Mouse (Mus musculus) spleen, adult 2 months (tissue): ENCODE measurements around the gene Elovl7. TPM values are rescaled to one million over a fixed set of nuclear protein-coding genes. Genes with fewer than 3 reads are reported as not detected.

Experiments used
- DNase-seq, 2 experiments: peaks; one replicate each; pipeline versions ENCODE4 v3.0.0 to v3.0.0-alpha.2; 2012 to 2021; ENCODE audit warnings: low spot score in 2 of 2, low read depth in 1 of 2
- H3K27ac ChIP-seq: fragments of 200-500 bp; 2 replicates; pipeline ENCODE4 v1.5.1; 2012; ENCODE audit warnings: low read length, inconsistent platforms; ENCODE audit not compliant: insufficient read depth
- H3K27me3 ChIP-seq: fragments of 200-500 bp; 2 replicates; pipeline ENCODE4 v1.6.1; 2012; ENCODE audit warnings: mild to moderate bottlenecking, moderate library complexity, low read length, inconsistent platforms; ENCODE audit not compliant: control insufficient read depth, insufficient read depth
- H3K36me3 ChIP-seq: fragments of 200-500 bp; 2 replicates; pipeline ENCODE4 v1.6.1; 2012; ENCODE audit warnings: mild to moderate bottlenecking, low read length, inconsistent platforms; ENCODE audit not compliant: control insufficient read depth, insufficient read depth
- H3K4me1 ChIP-seq: fragments of 200-500 bp; 2 replicates; pipeline ENCODE4 v1.6.1; 2011; ENCODE audit warnings: inconsistent platforms; ENCODE audit not compliant: control insufficient read depth, insufficient read depth, insufficient read length
- H3K4me3 ChIP-seq: fragments of 200-500 bp; 2 replicates; pipeline ENCODE4 v1.5.1; 2011; ENCODE audit warnings: mild to moderate bottlenecking, inconsistent platforms; ENCODE audit not compliant: insufficient read depth, insufficient read length; ENCODE audit errors: extremely low read depth
- CTCF ChIP-seq: fragments of 200-500 bp; IDR thresholded peaks from 2 replicates; pipeline ENCODE4 v1.5.1; 2011; ENCODE audit warnings: mild to moderate bottlenecking, inconsistent platforms; ENCODE audit not compliant: insufficient read depth, insufficient read length, insufficient replicate concordance; ENCODE audit errors: extremely low read depth
- POLR2A ChIP-seq: fragments of 200-500 bp; IDR thresholded peaks from 2 replicates; pipeline ENCODE4 v1.6.1; 2011; ENCODE audit warnings: low read depth, low read length, inconsistent platforms
- WGBS: fragments of 180-500 bp; shearing (Covaris S2); methylation state at CpG from one replicate; pipeline ENCODE4 v1.1.7; 2018; 5-methylcytosine and 5-hydroxymethylcytosine counted together
- polyA plus RNA-seq: library from polyadenylated mRNA; depleted of rRNA; stranded (reverse); fragments of >200 nt; gene quantifications from 2 replicates; pipeline ENCODE4 v1.2.3, GENCODE M21; 2012

Gene Elovl7
- polyA plus RNA-seq, 1 experiment, result 0.37 TPM

GRCm38 (mm10) chr13:108265394-108265793 lies 51.2 kb downstream of the Elovl7 start:
- Histone ChIP-seq H3K4me3 (no peak overlapping the region), H3K4me1 (no peaks in the 10 kb centered on the region), H3K27ac (no peak overlapping the region), H3K27me3 (no peaks in the 10 kb centered on the region), H3K36me3 (no peaks in the 10 kb centered on the region)
- TF ChIP-seq POLR2A (no peak), CTCF (no peak)
- 91% methylated on average over 4 of the region's 4 CpGs for WGBS
- DNase-seq, result no peak

- TF ChIP-seq CTCF (no peak), POLR2A (no peak)
- 51% methylated on average over 9 of the region's 9 CpGs for WGBS
- no peak overlapping the region for H3K27ac ChIP-seq
- no peak for DNase-seq
- no peak overlapping the region for H3K4me3 ChIP-seq
- H3K27me3 ChIP-seq, result no peaks in the 10 kb centered on the region
- H3K4me1 ChIP-seq, result no peaks in the 10 kb centered on the region
- H3K36me3 ChIP-seq, result no peaks in the 10 kb centered on the region
Observed at GRCm38 (mm10) chr13:108267841-108268634, 53.8 kb downstream of the Elovl7 start.

GRCm38 (mm10) chr13:108271458-108272148 lies 57.4 kb downstream of the Elovl7 start:
- 59% methylated on average over 7 of the region's 7 CpGs for WGBS
- Histone ChIP-seq H3K36me3 (no peaks in the 10 kb centered on the region), H3K4me1 (no peaks in the 10 kb centered on the region), H3K27ac (no peak overlapping the region), H3K27me3 (no peaks in the 10 kb centered on the region), H3K4me3 (no peak overlapping the region)
- TF ChIP-seq CTCF, result no peak
- TF ChIP-seq POLR2A, result no peak
- no peak for DNase-seq

GRCm38 (mm10) chr13:108272332-108272731 lies 58.1 kb downstream of the Elovl7 start:
- 84% methylated on average over 8 of the region's 8 CpGs for WGBS
- TF ChIP-seq CTCF (no peak), POLR2A (no peak)
- no peaks in the 10 kb centered on the region for H3K36me3 ChIP-seq
- no peak overlapping the region for H3K4me3 ChIP-seq
- DNase-seq, result no peak
- no peaks in the 10 kb centered on the region for H3K4me1 ChIP-seq
- H3K27ac ChIP-seq, result no peak overlapping the region
- H3K27me3 ChIP-seq, result no peaks in the 10 kb centered on the region

- WGBS, result 85% methylated on average over 15 of the region's 15 CpGs
- Histone ChIP-seq H3K27ac (no peak overlapping the region), H3K36me3 (no peaks in the 10 kb centered on the region), H3K27me3 (no peaks in the 10 kb centered on the region), H3K4me3 (no peak overlapping the region), H3K4me1 (no peaks in the 10 kb centered on the region)
- DNase-seq, result no peak
- TF ChIP-seq POLR2A, result no peak
- TF ChIP-seq CTCF, result no peak
Observed at GRCm38 (mm10) chr13:108273034-108273433, 58.8 kb downstream of the Elovl7 start.

GRCm38 (mm10) chr13:108273456-108273855 lies 59.3 kb downstream of the Elovl7 start:
- 42% methylated on average over 5 of the region's 5 CpGs for WGBS
- no peaks in the 10 kb centered on the region for H3K27me3 ChIP-seq
- no peaks in the 10 kb centered on the region for H3K4me1 ChIP-seq
- no peaks in the 10 kb centered on the region for H3K36me3 ChIP-seq
- H3K4me3 ChIP-seq, result no peak overlapping the region
- peak in 1 of 2 experiments; percentile 11 for DNase-seq
- H3K27ac ChIP-seq, result no peak overlapping the region
- TF ChIP-seq CTCF (no peak), POLR2A (no peak)

- DNase-seq, result no peak
- WGBS, result 8% methylated on average over 1 of the region's 1 CpGs
- no peak overlapping the region for H3K27ac ChIP-seq
- TF ChIP-seq CTCF (no peak), POLR2A (no peak)
- H3K27me3 ChIP-seq, result no peaks in the 10 kb centered on the region
- no peak overlapping the region for H3K4me3 ChIP-seq
- no peaks in the 10 kb centered on the region for H3K36me3 ChIP-seq
- H3K4me1 ChIP-seq, result no peaks in the 10 kb centered on the region
Observed at GRCm38 (mm10) chr13:108276561-108276960, 62.4 kb downstream of the Elovl7 start.
